Mouse (Mus musculus) stomach, embryonic 15.5 days (tissue): ENCODE results near the gene A230072I06Rik. TPM values are rescaled to one million over a fixed set of nuclear protein-coding genes. Genes with fewer than 3 reads are reported as not detected.

Experiments
- ATAC-seq: fragments of 200-750 bp; cut with Nextera tagmentation; 2 replicates; pipeline ENCODE4 v1.8.0; 2017; ENCODE audit warnings: low read depth, moderate number of reproducible peaks, moderate TSS enrichment; ENCODE audit not compliant: insufficient read depth, low FRiP score
- H3K27ac ChIP-seq: fragments of 300-500 bp; sonication (generic); 2 replicates; pipeline ENCODE4 v1.5.1; 2015; ENCODE audit warnings: mild to moderate bottlenecking, inconsistent platforms
- H3K27me3 ChIP-seq: fragments of 300-500 bp; sonication (generic); replicated peaks from 2 replicates; pipeline ENCODE4 v1.6.1; 2015; ENCODE audit warnings: inconsistent platforms
- H3K36me3 ChIP-seq: fragments of 300-500 bp; sonication (generic); 2 replicates; pipeline ENCODE4 v1.6.1; 2015; ENCODE audit warnings: inconsistent platforms
- H3K4me1 ChIP-seq: fragments of 300-500 bp; sonication (generic); 2 replicates; pipeline ENCODE4 v1.6.1; 2015; ENCODE audit warnings: inconsistent platforms
- H3K4me2 ChIP-seq: fragments of 300-500 bp; sonication (generic); 2 replicates; pipeline ENCODE4 v1.6.1; 2015; ENCODE audit warnings: mild to moderate bottlenecking, inconsistent platforms
- H3K4me3 ChIP-seq: fragments of 300-500 bp; sonication (generic); replicated peaks from 2 replicates; pipeline ENCODE4 v1.5.1; 2015; ENCODE audit warnings: inconsistent platforms
- H3K9ac ChIP-seq: fragments of 300-500 bp; sonication (generic); 2 replicates; pipeline ENCODE4 v1.6.1; 2015; ENCODE audit warnings: inconsistent platforms
- H3K9me3 ChIP-seq: fragments of 300-500 bp; sonication (generic); 2 replicates; pipeline ENCODE4 v1.6.1; 2016; ENCODE audit warnings: inconsistent platforms
- WGBS: fragments of 180-500 bp; shearing (Covaris S2); methylation state at CpG from one replicate; pipeline ENCODE4 v1.1.7; 2015; 5-methylcytosine and 5-hydroxymethylcytosine counted together
- polyA plus RNA-seq: library from polyadenylated mRNA; unstranded; fragments of >200 nt; fragmentation: Nextera tagmentation; extraction: Ambion mirVana; gene quantifications from 2 replicates; pipeline ENCODE4 v1.2.1, GENCODE M21; 2015

The A230072I06Rik gene
- polyA plus RNA-seq = 0.09 TPM in 1 of 2 replicates, not detected in the other

- H3K4me2 ChIP-seq = no peak within 1 kb of the TSS
- H3K9me3 ChIP-seq = no peaks in the 10 kb centered on the region
- H3K4me1 ChIP-seq = peaks cover 7% of the 10 kb centered on the region
- H3K27me3 ChIP-seq = no peaks in the 10 kb centered on the region
- 62% methylated on average over 12 of the region's 12 CpGs for WGBS
- H3K36me3 ChIP-seq = no peaks in the 10 kb centered on the region
- H3K27ac ChIP-seq = peak within 1 kb of the TSS; percentile 23; the same call in 1 of the 2 replicates
- no peak within 1 kb of the TSS for H3K9ac ChIP-seq
- no peak within 1 kb of the TSS for H3K4me3 ChIP-seq
- ATAC-seq = no peak
Observed at GRCm38 (mm10) chr8:12278663-12279312, at the start of gene A230072I06Rik. Gene A230072I06Rik (plus strand): TSS chr8:12278819.

DNA sequence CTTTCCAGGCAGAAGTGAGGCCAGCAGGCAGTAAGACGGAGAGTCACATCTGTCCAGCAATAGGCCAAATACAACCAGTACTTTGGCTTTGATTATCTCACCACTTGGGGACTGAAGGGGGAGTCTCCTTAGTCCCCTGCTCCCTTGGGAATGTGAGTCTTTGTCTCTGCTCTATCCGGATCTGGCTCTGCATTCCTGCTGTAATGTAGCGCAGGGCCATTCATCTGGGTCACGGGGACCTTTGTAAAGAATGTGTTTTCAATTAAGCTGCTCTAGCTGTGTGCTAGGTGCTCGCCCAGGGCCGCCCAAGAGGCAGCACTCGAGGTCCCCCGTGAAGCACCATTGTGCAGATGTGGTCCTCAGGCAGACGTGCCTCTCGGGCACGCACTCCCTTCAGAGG lies 44.6 kb upstream of the A230072I06Rik start:
- no peaks in the 10 kb centered on the region for H3K4me1 ChIP-seq
- H3K27me3 ChIP-seq = no peaks in the 10 kb centered on the region
- H3K4me3 ChIP-seq = no peak overlapping the region
- WGBS = 55% methylated on average over 11 of the region's 11 CpGs
- no peak overlapping the region for H3K9ac ChIP-seq
- H3K9me3 ChIP-seq = no peaks in the 10 kb centered on the region
- no peak overlapping the region for H3K4me2 ChIP-seq
- no peak for ATAC-seq
- no peaks in the 10 kb centered on the region for H3K36me3 ChIP-seq
- no peak overlapping the region for H3K27ac ChIP-seq

GRCm38 (mm10) chr8:12238775-12239174 lies 39.8 kb upstream of the A230072I06Rik start:
- H3K36me3 ChIP-seq = no peaks in the 10 kb centered on the region
- no peaks in the 10 kb centered on the region for H3K4me1 ChIP-seq
- no peak overlapping the region for H3K4me2 ChIP-seq
- WGBS = 87% methylated on average over 7 of the region's 7 CpGs
- no peaks in the 10 kb centered on the region for H3K9me3 ChIP-seq
- ATAC-seq = no peak
- H3K27me3 ChIP-seq = no peaks in the 10 kb centered on the region
- no peak overlapping the region for H3K27ac ChIP-seq
- no peak overlapping the region for H3K4me3 ChIP-seq
- H3K9ac ChIP-seq = no peak overlapping the region

- Histone ChIP-seq H3K9me3 (no peaks in the 10 kb centered on the region), H3K27me3 (no peaks in the 10 kb centered on the region), H3K4me3 (no peak overlapping the region), H3K4me2 (no peak overlapping the region), H3K36me3 (no peaks in the 10 kb centered on the region), H3K27ac (no peak overlapping the region), H3K9ac (no peak overlapping the region), H3K4me1 (no peaks in the 10 kb centered on the region)
- ATAC-seq = no peak
- WGBS = 65% methylated on average over 9 of the region's 9 CpGs
Observed at GRCm38 (mm10) chr8:12240143-12240542, 38.5 kb upstream of the A230072I06Rik start.

- H3K27me3 ChIP-seq = no peaks in the 10 kb centered on the region
- no peak overlapping the region for H3K4me2 ChIP-seq
- no peaks in the 10 kb centered on the region for H3K36me3 ChIP-seq
- no peaks in the 10 kb centered on the region for H3K9me3 ChIP-seq
- no peak overlapping the region for H3K27ac ChIP-seq
- no peaks in the 10 kb centered on the region for H3K4me1 ChIP-seq
- WGBS = 70% methylated on average over 1 of the region's 1 CpGs
- no peak for ATAC-seq
- no peak overlapping the region for H3K4me3 ChIP-seq
- no peak overlapping the region for H3K9ac ChIP-seq
Observed at GRCm38 (mm10) chr8:12243746-12244145, 34.9 kb upstream of the A230072I06Rik start.

- Histone ChIP-seq H3K4me3 (no peak overlapping the region), H3K9me3 (no peaks in the 10 kb centered on the region), H3K9ac (no peak overlapping the region), H3K27me3 (no peaks in the 10 kb centered on the region), H3K36me3 (no peaks in the 10 kb centered on the region), H3K4me2 (no peak overlapping the region), H3K4me1 (no peaks in the 10 kb centered on the region), H3K27ac (no peak overlapping the region)
- 59% methylated on average over 2 of the region's 2 CpGs for WGBS
- ATAC-seq = no peak
Observed at GRCm38 (mm10) chr8:12259890-12260289, 18.7 kb upstream of the A230072I06Rik start.

- 55% methylated on average over 6 of the region's 6 CpGs for WGBS
Observed at GRCm38 (mm10) chr8:12260476-12261029, 18.1 kb upstream of the A230072I06Rik start.

DNA sequence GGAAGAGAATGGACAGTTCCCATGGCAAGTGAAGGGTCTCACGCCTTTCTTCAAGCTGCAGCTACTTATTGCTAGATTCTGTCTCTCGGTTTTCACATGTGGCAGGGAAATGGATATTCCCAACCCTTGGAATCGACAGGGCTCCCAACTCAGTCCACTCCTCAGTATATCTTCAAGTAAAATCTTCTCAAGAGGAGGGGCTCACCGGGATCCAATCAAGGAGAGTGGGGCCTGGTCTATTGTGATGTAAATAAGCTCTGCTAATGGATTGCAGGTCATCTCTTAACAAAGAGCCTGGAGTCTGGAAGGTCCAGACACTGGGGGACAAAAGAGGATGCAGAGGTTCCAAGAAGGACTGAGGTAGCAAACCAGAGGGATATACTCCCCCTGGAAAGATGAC lies 17.1 kb upstream of the A230072I06Rik start:
- 61% methylated on average over 4 of the region's 4 CpGs for whole genome bisulfite sequencing
- no peak for ATAC-seq
- H3K9ac ChIP-seq = no peak overlapping the region

More at GRCm38 (mm10) chr8:12260476-12261029, 18.1 kb upstream of the A230072I06Rik start:
- peak; percentile 47; the same call in 1 of the 2 replicates for ATAC-seq
- Histone ChIP-seq H3K4me2 (no peak overlapping the region), H3K9me3 (no peaks in the 10 kb centered on the region), H3K27me3 (no peaks in the 10 kb centered on the region), H3K36me3 (no peaks in the 10 kb centered on the region), H3K4me3 (no peak overlapping the region), H3K27ac (no peak overlapping the region), H3K4me1 (no peaks in the 10 kb centered on the region), H3K9ac (no peak overlapping the region)

GRCm38 (mm10) chr8:12264996-12265395 lies 13.6 kb upstream of the A230072I06Rik start:
- Histone ChIP-seq H3K4me2 (no peak overlapping the region), H3K27me3 (no peaks in the 10 kb centered on the region), H3K27ac (no peak overlapping the region), H3K4me3 (no peak overlapping the region), H3K9me3 (no peaks in the 10 kb centered on the region), H3K4me1 (no peaks in the 10 kb centered on the region), H3K36me3 (no peaks in the 10 kb centered on the region), H3K9ac (no peak overlapping the region)
- ATAC-seq = no peak
- WGBS = 93% methylated on average over 8 of the region's 8 CpGs

More for the DNA sequence above, 17.1 kb upstream of the A230072I06Rik start:
- no peaks in the 10 kb centered on the region for H3K9me3 ChIP-seq
- H3K4me2 ChIP-seq = no peak overlapping the region
- no peaks in the 10 kb centered on the region for H3K4me1 ChIP-seq
- no peak overlapping the region for H3K27ac ChIP-seq
- H3K27me3 ChIP-seq = no peaks in the 10 kb centered on the region
- H3K4me3 ChIP-seq = no peak overlapping the region
- no peaks in the 10 kb centered on the region for H3K36me3 ChIP-seq

DNA sequence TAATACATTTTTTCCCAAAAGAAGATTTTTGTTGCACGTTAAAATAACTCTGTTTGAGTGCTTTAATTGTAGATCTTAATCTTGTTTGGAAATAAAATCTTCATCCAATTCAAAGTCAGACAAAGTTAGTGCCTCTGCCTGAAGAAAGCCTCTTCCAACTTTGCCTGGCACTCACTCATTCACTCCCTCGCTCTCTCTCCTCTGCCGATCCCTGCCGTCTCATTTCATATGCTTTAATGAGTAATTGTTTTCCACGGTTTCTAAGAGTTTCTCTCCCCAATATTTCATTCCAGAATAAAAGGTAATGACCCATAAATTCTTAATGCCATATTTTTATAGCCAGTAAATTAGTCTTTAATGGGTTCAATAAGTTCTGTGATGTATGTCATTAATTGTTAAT lies 10.8 kb upstream of the A230072I06Rik start:
- Histone ChIP-seq H3K9ac (no peak overlapping the region), H3K36me3 (no peaks in the 10 kb centered on the region), H3K27ac (no peak overlapping the region), H3K4me3 (no peak overlapping the region), H3K27me3 (no peaks in the 10 kb centered on the region), H3K4me1 (no peaks in the 10 kb centered on the region), H3K9me3 (no peaks in the 10 kb centered on the region), H3K4me2 (no peak overlapping the region)
- WGBS = 52% methylated on average over 5 of the region's 5 CpGs
- no peak for ATAC-seq

GRCm38 (mm10) chr8:12268306-12268829 lies 10.3 kb upstream of the A230072I06Rik start:
- ATAC-seq = no peak
- H3K4me1 ChIP-seq = no peaks in the 10 kb centered on the region
- WGBS = 57% methylated on average over 14 of the region's 14 CpGs

DNA sequence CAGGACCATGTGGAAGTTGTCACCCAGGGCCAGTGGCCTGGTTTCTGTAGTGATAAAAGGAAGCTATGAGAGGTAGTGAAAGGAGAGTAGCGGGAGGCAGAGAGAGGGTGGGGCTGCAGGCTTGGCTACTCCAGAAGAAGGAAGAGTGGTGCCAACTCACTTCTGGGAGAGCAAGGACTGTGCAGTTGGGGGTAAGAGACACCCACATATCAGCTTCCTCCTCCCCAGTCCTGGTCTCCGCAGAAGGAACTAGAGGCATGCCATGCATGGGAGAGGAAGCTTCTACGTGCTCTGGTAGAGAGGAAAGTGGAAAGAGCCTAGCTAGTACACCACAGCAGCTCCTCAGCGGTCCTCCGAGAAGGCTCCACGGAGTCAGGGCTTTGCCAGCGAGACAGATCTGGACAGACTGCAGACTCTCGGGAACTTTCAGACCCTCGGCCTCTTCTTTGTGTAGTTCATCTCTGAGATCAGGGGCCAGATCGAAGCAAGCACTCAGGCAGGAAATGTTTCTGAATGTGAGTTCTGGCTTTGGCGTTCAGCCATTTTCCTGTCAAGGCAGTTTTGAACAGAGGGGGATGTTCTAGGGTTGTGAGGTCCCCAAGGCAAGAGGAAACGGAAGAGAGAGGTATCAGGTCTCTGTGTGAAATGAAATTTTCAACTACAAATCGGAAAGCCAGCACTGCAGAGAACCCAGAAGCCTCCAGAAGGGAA lies 1.0 kb downstream of the A230072I06Rik start:
- peak; percentile 10; the same call in 1 of the 2 replicates for ATAC-seq
- no peaks in the 10 kb centered on the region for H3K36me3 ChIP-seq
- no peak overlapping the region for H3K9ac ChIP-seq
- H3K4me2 ChIP-seq = no peak overlapping the region
- peaks cover 7% of the 10 kb centered on the region for H3K4me1 ChIP-seq
- H3K27ac ChIP-seq = peak overlapping the region; percentile 23; the same call in 1 of the 2 replicates
- no peaks in the 10 kb centered on the region for H3K27me3 ChIP-seq
- WGBS = 38% methylated on average over 13 of the region's 13 CpGs
- no peaks in the 10 kb centered on the region for H3K9me3 ChIP-seq
- H3K4me3 ChIP-seq = no peak overlapping the region

More at GRCm38 (mm10) chr8:12268306-12268829, 10.3 kb upstream of the A230072I06Rik start:
- Histone ChIP-seq H3K36me3 (no peaks in the 10 kb centered on the region), H3K4me3 (no peak overlapping the region), H3K27me3 (no peaks in the 10 kb centered on the region), H3K9ac (no peak overlapping the region), H3K27ac (no peak overlapping the region), H3K4me2 (no peak overlapping the region), H3K9me3 (no peaks in the 10 kb centered on the region)
